Mouse (Mus musculus) thymus, postnatal 4 days (tissue): ENCODE measurements around the gene Hdgfl3.

Experiments used
- DNase-seq: peaks from one replicate; pipeline ENCODE4 v3.0.0; 2021

The Hdgfl3 gene

GRCm38 (mm10) chr7:81885128-81885527 lies 49.1 kb downstream of the Hdgfl3 start:
- DNase-seq: no peak

- DNase-seq: no peak
Observed at GRCm38 (mm10) chr7:81881600-81881999, 52.7 kb downstream of the Hdgfl3 start.

- DNase-seq: peak; percentile 71
Observed at GRCm38 (mm10) chr7:81880797-81881196, 53.5 kb downstream of the Hdgfl3 start.

GRCm38 (mm10) chr7:81880286-81880685 lies 54.0 kb downstream of the Hdgfl3 start:
- DNase-seq: no peak

GRCm38 (mm10) chr7:81875372-81875771 lies 58.9 kb downstream of the Hdgfl3 start:
- DNase-seq: no peak

GRCm38 (mm10) chr7:81874636-81875035 lies 59.6 kb downstream of the Hdgfl3 start:
- DNase-seq: no peak

- DNase-seq: no peak
Observed at GRCm38 (mm10) chr7:81873807-81874206, 60.5 kb downstream of the Hdgfl3 start.

GRCm38 (mm10) chr7:81872493-81873013 lies 61.7 kb downstream of the Hdgfl3 start:
- DNase-seq: no peak

- peak; percentile 89 for DNase-seq
Observed at GRCm38 (mm10) chr7:81868158-81868557, 66.1 kb downstream of the Hdgfl3 start.

- DNase-seq: no peak
Observed at GRCm38 (mm10) chr7:81867231-81867930, 66.9 kb downstream of the Hdgfl3 start.

GRCm38 (mm10) chr7:81865937-81866336 lies 68.3 kb downstream of the Hdgfl3 start:
- DNase-seq: no peak

- no peak for DNase-seq
Observed at GRCm38 (mm10) chr7:81864552-81864951, 69.7 kb downstream of the Hdgfl3 start.

- DNase-seq: peak; percentile 85
Observed at GRCm38 (mm10) chr7:81862587-81863583, 71.4 kb downstream of the Hdgfl3 start.

- no peak for DNase-seq
Observed at GRCm38 (mm10) chr7:81861921-81862320, 72.4 kb downstream of the Hdgfl3 start.

GRCm38 (mm10) chr7:81861461-81861860 lies 72.8 kb downstream of the Hdgfl3 start:
- DNase-seq: no peak

GRCm38 (mm10) chr7:81860996-81861395 lies 73.3 kb downstream of the Hdgfl3 start:
- DNase-seq: peak; percentile 72

GRCm38 (mm10) chr7:81860071-81860470 lies 74.2 kb downstream of the Hdgfl3 start:
- peak; percentile 62 for DNase-seq

GRCm38 (mm10) chr7:81858968-81859721 lies 75.1 kb downstream of the Hdgfl3 start, which contains the start of gene Tm6sf1:
Gene Tm6sf1 (plus strand): TSS chr7:81859001.
- DNase-seq: peak; percentile 76

GRCm38 (mm10) chr7:81858236-81858635 lies 76.0 kb downstream of the Hdgfl3 start:
- DNase-seq: no peak

- no peak for DNase-seq
Observed at GRCm38 (mm10) chr7:81856221-81856620, 78.1 kb downstream of the Hdgfl3 start.

- no peak for DNase-seq
Observed at GRCm38 (mm10) chr7:81855694-81856093, 78.6 kb downstream of the Hdgfl3 start, which contains the start of gene Gm10160. Gene Gm10160 (minus strand): TSS chr7:81855794.

GRCm38 (mm10) chr7:81854568-81855307 lies 79.5 kb downstream of the Hdgfl3 start:
- DNase-seq: no peak
